Mouse (Mus musculus) cerebellum, adult 11 months (tissue): ENCODE data around the gene Defb22.

Experiments used
- DNase-seq: peaks from one replicate; pipeline ENCODE4 v3.0.0; 2022

Defb22 gene

DNA sequence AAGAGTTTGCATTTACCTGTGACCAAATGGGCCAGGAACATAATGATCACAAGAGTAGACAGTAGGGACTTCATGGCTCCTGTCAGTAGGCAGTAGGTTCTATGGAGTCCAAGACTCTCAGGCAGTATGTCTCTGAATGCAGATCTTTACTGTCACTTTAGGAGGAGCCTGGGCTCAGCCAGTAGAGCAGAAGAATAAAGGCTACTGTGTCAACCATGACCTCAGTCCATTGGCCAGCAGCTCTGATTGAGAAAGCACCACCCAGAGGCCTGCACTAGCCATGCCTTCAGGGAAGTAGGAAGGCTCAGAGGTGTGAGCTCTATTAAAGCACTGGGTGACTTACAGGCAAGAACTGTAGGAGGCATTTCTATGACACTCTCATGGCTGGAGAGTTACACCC, at the start of gene Defb22:
TSS of gene Defb22 (minus strand) at position 101 of the 400 bp plus-strand sequence.
- DNase-seq = no peak

- DNase-seq = no peak
Observed at GRCm38 (mm10) chr2:152517981-152518380, 28.0 kb upstream of the Defb22 start, which contains the start of gene Defb28. Defb28 (plus strand) TSS chr2:152518255.

DNA sequence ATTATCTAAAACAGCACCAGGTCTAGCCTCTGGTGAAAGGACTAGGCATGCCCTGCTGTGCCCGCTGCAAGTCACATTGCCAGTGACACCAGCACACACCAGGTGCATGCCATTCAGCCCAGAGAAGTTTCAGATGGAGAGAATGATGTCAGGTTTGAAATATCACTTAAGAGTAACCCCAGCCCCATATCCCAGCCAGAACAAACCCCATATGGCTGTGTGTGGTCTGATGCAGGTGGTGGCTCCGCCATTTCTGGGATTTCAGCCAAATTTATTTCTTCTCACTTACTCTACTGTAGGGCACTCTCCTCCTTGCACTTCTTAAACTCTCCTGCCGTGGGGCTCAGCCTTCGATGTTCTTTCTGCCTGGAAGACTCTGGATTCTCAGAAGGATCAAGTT, 26.1 kb upstream of the Defb22 start:
- no peak for DNase-seq

DNA sequence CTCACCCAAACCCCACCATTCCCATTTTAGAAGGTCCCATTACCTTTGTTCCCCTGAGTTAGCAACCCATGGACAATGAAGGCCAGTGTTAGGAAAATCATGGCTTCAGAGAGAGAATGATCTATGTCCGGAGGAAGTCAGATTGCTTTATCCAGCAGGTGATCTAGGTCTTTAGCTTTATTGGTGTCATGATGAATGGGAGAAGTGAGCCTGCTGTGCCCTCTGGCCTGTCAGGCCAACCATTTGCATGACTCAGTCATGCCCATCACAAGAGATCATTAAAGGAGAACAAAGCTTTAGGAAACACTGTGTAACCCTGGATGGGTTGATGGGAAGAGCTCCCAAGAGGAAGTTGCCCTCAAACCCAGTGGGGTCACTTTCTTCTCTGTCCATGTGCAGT, 21.7 kb upstream of the Defb22 start, which contains the start of gene Defb26:
TSS of gene Defb26 (minus strand) at position 101 of the 400 bp plus-strand sequence.
- DNase-seq = no peak

DNA sequence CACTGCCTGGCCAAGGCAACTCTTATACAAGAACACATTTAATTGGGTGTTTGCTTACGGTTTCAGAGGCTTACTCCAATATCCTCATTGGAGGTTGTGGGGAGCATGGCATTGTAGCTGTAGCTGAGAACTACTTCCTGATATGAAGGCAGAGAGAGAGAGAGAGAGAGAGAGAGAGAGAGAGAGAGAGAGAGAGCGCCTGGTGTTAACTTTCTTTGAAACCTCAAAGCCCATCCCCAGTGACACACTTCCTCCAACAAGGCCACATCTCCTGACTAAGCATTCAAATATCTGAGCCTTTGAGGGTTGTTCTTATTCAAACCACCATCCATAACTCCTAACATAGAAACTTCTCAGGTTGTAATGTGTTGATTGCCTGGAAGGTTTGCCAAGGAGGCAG, 14.0 kb upstream of the Defb22 start:
- no peak for DNase-seq

DNA sequence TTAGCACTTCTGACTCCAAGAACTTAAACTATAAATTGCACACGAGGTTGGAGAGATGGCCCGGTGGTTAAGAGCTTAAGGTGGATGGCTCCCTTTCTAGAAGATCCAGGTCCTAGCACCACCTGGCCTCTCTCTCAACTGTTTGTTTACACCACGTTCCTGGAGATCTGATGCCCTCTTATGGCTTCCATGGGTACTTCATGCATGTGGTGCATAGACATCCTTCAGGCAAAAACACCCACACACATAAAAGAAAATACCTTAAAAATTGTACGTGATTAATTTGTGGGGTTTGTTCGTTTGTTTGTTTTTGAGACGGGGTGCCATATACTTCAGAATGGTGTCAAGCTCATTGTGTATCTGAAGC, 10.9 kb upstream of the Defb22 start:
- DNase-seq = no peak

DNA sequence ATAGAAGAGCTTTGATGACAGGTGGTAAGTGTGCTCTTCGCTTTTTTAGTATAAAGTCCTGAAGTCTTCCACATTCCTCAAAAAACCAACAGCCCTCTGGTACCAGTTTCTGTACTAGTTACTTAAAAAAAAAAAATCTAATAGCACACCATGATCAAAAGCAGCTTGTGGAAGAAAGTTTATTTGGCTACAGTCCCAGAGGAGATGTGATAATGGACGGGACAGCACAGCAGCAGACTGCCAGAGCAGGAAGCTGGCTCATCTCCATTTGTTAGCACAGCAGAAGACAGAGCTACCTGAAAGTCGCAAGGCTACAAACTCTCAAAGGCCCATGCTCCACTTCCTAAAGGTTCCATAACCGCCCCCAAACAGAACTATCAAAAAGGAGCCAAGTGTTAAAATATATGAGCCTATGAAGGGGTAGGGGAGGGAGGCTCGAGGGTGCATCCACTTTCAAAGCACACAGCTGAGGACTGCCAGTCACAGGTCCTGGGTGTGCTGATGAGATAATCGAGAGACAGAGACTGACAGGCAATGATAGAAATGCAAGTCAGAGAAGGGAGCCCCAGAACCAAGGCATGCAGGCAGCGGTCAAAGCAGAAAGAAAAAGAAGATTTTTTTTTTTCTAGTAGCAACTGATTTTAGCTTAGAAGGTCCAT, 10.4 kb upstream of the Defb22 start:
- DNase-seq = no peak

DNA sequence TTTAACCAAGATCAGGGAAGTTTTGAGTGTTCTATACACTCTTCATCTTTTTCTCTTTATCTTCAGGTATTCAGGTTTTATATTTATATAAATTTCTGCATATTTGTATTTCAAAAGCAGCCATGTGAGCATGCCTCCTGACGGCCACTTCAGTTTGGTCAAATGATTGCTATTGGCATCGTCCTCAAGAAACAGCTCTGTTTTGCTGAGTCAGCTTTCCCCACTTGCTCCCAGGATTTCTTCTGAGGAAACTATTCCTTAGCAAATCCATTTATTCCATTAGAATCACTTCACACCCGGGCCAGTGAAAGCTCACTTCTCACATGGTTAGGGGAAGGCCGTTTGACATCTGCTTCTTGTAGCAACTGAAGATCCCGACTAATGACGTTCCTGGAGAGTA, 8.1 kb upstream of the Defb22 start:
- DNase-seq = no peak

- no peak for DNase-seq
Observed at GRCm38 (mm10) chr2:152493151-152493550, 3.2 kb upstream of the Defb22 start.

DNA sequence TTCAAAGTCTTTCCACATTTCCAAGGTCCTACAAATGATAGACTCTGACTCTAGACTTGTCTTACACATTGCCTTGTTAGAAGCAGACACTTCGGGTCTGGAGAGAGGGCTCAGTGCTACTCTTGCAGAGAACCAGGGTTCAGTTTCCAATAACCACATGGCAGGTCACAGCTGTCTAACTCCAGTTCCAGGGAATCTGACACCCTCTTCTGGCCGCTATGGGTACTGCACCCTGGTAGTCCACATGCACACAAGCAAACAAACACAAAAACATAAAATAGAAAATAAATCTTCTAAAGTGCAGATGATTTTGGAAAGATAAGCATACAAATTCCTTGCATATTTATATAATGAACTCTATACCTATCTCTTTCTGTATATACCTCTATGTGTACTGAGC, 2.9 kb downstream of the Defb22 start:
- no peak for DNase-seq

- DNase-seq = no peak
Observed at GRCm38 (mm10) chr2:152481726-152482125, 8.2 kb downstream of the Defb22 start.

GRCm38 (mm10) chr2:152480881-152481280, 9.1 kb downstream of the Defb22 start:
- DNase-seq = no peak

- no peak for DNase-seq
Observed at GRCm38 (mm10) chr2:152476763-152477162, 13.2 kb downstream of the Defb22 start, which contains the start of gene Defb20. Defb20 (plus strand) TSS chr2:152477063.

DNA sequence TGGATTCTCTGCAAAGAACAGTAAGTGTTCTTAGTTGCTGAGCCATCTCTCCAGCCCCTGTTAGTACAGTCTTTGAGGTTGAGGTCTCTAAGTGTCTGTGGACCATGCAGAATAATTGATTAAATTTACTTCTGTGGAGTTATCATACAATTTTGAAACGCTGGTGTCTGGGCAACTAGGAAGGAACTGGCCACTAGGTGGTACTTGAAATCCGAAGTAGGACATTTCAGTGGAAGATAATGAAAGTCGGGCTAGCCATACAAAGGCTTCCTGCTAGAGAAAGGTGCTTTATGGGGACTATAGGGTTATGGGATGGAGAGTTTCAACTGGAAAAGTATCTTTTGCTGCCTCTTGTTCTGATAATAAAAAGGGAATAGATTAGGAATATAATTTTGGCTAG, 17.5 kb downstream of the Defb22 start:
- DNase-seq = no peak

- DNase-seq = peak; percentile 11
Observed at GRCm38 (mm10) chr2:152470973-152471372, 19.0 kb downstream of the Defb22 start.

- DNase-seq = no peak
Observed at GRCm38 (mm10) chr2:152464570-152465150, 25.3 kb downstream of the Defb22 start, which contains the start of gene Defb23. Defb23 (minus strand) TSS chr2:152464620.

- no peak for DNase-seq
Observed at GRCm38 (mm10) chr2:152459241-152459640, 30.7 kb downstream of the Defb22 start.

GRCm38 (mm10) chr2:152452101-152452781, 37.7 kb downstream of the Defb22 start:
- no peak for DNase-seq

GRCm38 (mm10) chr2:152450241-152450640, 39.7 kb downstream of the Defb22 start:
- DNase-seq = peak; percentile 56

- no peak for DNase-seq
Observed at GRCm38 (mm10) chr2:152447461-152447860, 42.5 kb downstream of the Defb22 start.

GRCm38 (mm10) chr2:152446642-152447041, 43.3 kb downstream of the Defb22 start:
- DNase-seq = no peak

GRCm38 (mm10) chr2:152443281-152443680, 46.7 kb downstream of the Defb22 start:
- DNase-seq = no peak

DNA sequence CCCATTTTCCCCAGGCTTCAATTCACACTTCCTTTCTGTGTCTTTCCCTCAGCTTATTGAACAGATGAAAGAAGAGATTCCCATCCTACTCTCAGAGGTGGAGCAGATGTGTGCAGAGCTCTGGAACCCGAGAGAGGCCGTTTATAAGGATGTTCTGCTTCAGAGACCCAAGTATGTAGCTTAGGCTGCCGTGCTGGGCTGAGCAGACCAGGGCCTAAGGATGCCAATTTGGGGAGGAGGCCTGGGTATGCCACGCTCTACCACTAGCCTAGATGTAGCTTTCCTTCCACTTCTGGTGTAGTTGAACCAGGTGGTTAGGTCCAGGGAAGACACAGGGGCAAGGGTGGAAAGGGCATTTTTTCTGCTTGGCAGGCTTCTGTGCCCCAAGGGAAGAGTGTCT, 47.6 kb downstream of the Defb22 start:
- no peak for DNase-seq

GRCm38 (mm10) chr2:152439833-152440232, 50.1 kb downstream of the Defb22 start:
- DNase-seq = no peak
